Mouse (Mus musculus): Measurements from ENCODE around the gene Taar9. TPM values are rescaled to one million over a fixed set of nuclear protein-coding genes. Genes with fewer than 3 reads are reported as not detected.
A peak's percentile ranks its signal among the peaks of the same experiment; 100 is the strongest.
"Not testable (repeated sequence)": the region's sequence is repeated elsewhere in the genome, so short reads cannot be mapped to it uniquely, and the experiment has no call there.

The Taar9 gene
- polyA plus RNA-seq (2014; fragmentation: Nextera tagmentation; extraction: Ambion mirVana): not detected in 2 replicates

GRCm38 (mm10) chr10:24109434-24109833 lies at the start of gene Taar9:
Gene Taar9, minus strand, starts transcription at chr10:24109534.
- H3K4me3 ChIP-seq (replicated peaks; ENCODE audit: low read depth, low read length); DNase-seq; H3K4me2 ChIP-seq (ENCODE audit: low read length); H3K36me3 ChIP-seq (ENCODE audit: control insufficient read depth, insufficient read depth, low read length); H3K27ac ChIP-seq (replicated peaks; ENCODE audit: low read depth, low read length); H3K4me1 ChIP-seq (ENCODE audit: control insufficient read depth, insufficient read depth, low read length); ATAC-seq (ENCODE audit: low FRiP score, low TSS enrichment); H3K9ac ChIP-seq (replicated peaks; ENCODE audit: low read length); H3K9me3 ChIP-seq (ENCODE audit: control insufficient read depth, low read length); H3K27me3 ChIP-seq (ENCODE audit: control insufficient read depth, insufficient read depth, low read length): not testable (repeated sequence)
- 84% methylated on average over 8 of the region's 8 CpGs for WGBS

GRCm38 (mm10) chr10:24158470-24159254 lies 49.3 kb upstream of the Taar9 start:
- H3K9me3 ChIP-seq (ENCODE audit: control insufficient read depth, low read length): no peaks in the 10 kb centered on the region
- H3K4me2 ChIP-seq (ENCODE audit: low read length): no peak overlapping the region
- no peak overlapping the region for H3K27ac ChIP-seq (replicated peaks; ENCODE audit: low read depth, low read length)
- no peaks in the 10 kb centered on the region for H3K27me3 ChIP-seq (ENCODE audit: control insufficient read depth, insufficient read depth, low read length)
- WGBS: 97% methylated on average over 12 of the region's 12 CpGs
- DNase-seq (no peak), ATAC-seq (ENCODE audit: low FRiP score, low TSS enrichment) (0 out of 2 replicates have a peak, but pooled peaks have one; percentile 35)
- no peak overlapping the region for H3K4me3 ChIP-seq (replicated peaks; ENCODE audit: low read depth, low read length)
- no peak overlapping the region for H3K9ac ChIP-seq (replicated peaks; ENCODE audit: low read length)
- peaks cover 35% of the 10 kb centered on the region for H3K36me3 ChIP-seq (ENCODE audit: control insufficient read depth, insufficient read depth, low read length)
- H3K4me1 ChIP-seq (ENCODE audit: control insufficient read depth, insufficient read depth, low read length): 0 out of 2 replicates have a peak, but pooled peaks cover 7% of the 10 kb centered on the region

GRCm38 (mm10) chr10:24150086-24150485 lies 40.8 kb upstream of the Taar9 start:
- peaks cover 8% of the 10 kb centered on the region for H3K36me3 ChIP-seq (ENCODE audit: control insufficient read depth, insufficient read depth, low read length)
- peak; percentile 30 for DNase-seq
- ATAC-seq (ENCODE audit: low FRiP score, low TSS enrichment): no peak
- no peaks in the 10 kb centered on the region for H3K9me3 ChIP-seq (ENCODE audit: control insufficient read depth, low read length)
- H3K4me1 ChIP-seq (ENCODE audit: control insufficient read depth, insufficient read depth, low read length): peaks cover 13% of the 10 kb centered on the region; the same call in 1 of the 2 replicates
- H3K9ac ChIP-seq (replicated peaks; ENCODE audit: low read length): no peak overlapping the region; the same call in 1 of the 2 replicates
- peak overlapping the region; percentile 71 for H3K4me3 ChIP-seq (replicated peaks; ENCODE audit: low read depth, low read length)
- H3K27me3 ChIP-seq (ENCODE audit: control insufficient read depth, insufficient read depth, low read length): no peaks in the 10 kb centered on the region
- whole genome bisulfite sequencing: 56% methylated on average over 7 of the region's 7 CpGs
- no peak overlapping the region for H3K27ac ChIP-seq (replicated peaks; ENCODE audit: low read depth, low read length)
- H3K4me2 ChIP-seq (ENCODE audit: low read length): peak overlapping the region; percentile 57

- H3K9me3 ChIP-seq (ENCODE audit: control insufficient read depth, low read length): no peaks in the 10 kb centered on the region
- ATAC-seq (ENCODE audit: low FRiP score, low TSS enrichment) (peak; percentile 98), DNase-seq (peak; percentile 98)
- H3K27ac ChIP-seq (replicated peaks; ENCODE audit: low read depth, low read length): peak within 1 kb of the TSS; percentile 80
- no peaks in the 10 kb centered on the region for H3K27me3 ChIP-seq (ENCODE audit: control insufficient read depth, insufficient read depth, low read length)
- H3K4me1 ChIP-seq (ENCODE audit: control insufficient read depth, insufficient read depth, low read length): peaks cover 13% of the 10 kb centered on the region; the same call in 1 of the 2 replicates
- H3K9ac ChIP-seq (replicated peaks; ENCODE audit: low read length): peak within 1 kb of the TSS; percentile 90
- H3K4me3 ChIP-seq (replicated peaks; ENCODE audit: low read depth, low read length): peak within 1 kb of the TSS; percentile 71
- H3K4me2 ChIP-seq (ENCODE audit: low read length): peak within 1 kb of the TSS; percentile 57
- under 1% methylated on average over 44 of the region's 45 CpGs for WGBS
- H3K36me3 ChIP-seq (ENCODE audit: control insufficient read depth, insufficient read depth, low read length): peaks cover 7% of the 10 kb centered on the region
These were observed 39.9 kb upstream of the Taar9 start, which contains the start of gene Stx7 for GRCm38 (mm10) chr10:24149135-24149781. Gene Stx7, plus strand, starts transcription at chr10:24149302.

- WGBS: 90% methylated on average over 3 of the region's 3 CpGs
- Histone ChIP-seq H3K27me3 (ENCODE audit: control insufficient read depth, insufficient read depth, low read length) (no peaks in the 10 kb centered on the region), H3K4me2 (ENCODE audit: low read length) (no peak overlapping the region), H3K4me1 (ENCODE audit: control insufficient read depth, insufficient read depth, low read length) (no peaks in the 10 kb centered on the region), H3K9ac (replicated peaks; ENCODE audit: low read length) (no peak overlapping the region), H3K36me3 (ENCODE audit: control insufficient read depth, insufficient read depth, low read length) (no peaks in the 10 kb centered on the region), H3K4me3 (replicated peaks; ENCODE audit: low read depth, low read length) (no peak overlapping the region), H3K27ac (replicated peaks; ENCODE audit: low read depth, low read length) (no peak overlapping the region), H3K9me3 (ENCODE audit: control insufficient read depth, low read length) (no peaks in the 10 kb centered on the region)
- DNase-seq (no peak), ATAC-seq (ENCODE audit: low FRiP score, low TSS enrichment) (no peak)
These were observed 33.4 kb upstream of the Taar9 start for GRCm38 (mm10) chr10:24142735-24143134.

- no peak for DNase-seq
- Histone ChIP-seq H3K4me2 (ENCODE audit: low read length) (no peak overlapping the region), H3K9ac (replicated peaks; ENCODE audit: low read length) (no peak overlapping the region), H3K9me3 (ENCODE audit: control insufficient read depth, low read length) (no peaks in the 10 kb centered on the region), H3K27ac (replicated peaks; ENCODE audit: low read depth, low read length) (no peak overlapping the region), H3K27me3 (ENCODE audit: control insufficient read depth, insufficient read depth, low read length) (no peaks in the 10 kb centered on the region), H3K36me3 (ENCODE audit: control insufficient read depth, insufficient read depth, low read length) (no peaks in the 10 kb centered on the region), H3K4me1 (ENCODE audit: control insufficient read depth, insufficient read depth, low read length) (no peaks in the 10 kb centered on the region), H3K4me3 (replicated peaks; ENCODE audit: low read depth, low read length) (no peak overlapping the region)
- WGBS: 81% methylated on average over 2 of the region's 2 CpGs
- no peak for ATAC-seq (ENCODE audit: low FRiP score, low TSS enrichment)
These were observed 29.4 kb upstream of the Taar9 start for GRCm38 (mm10) chr10:24138623-24139261.

GRCm38 (mm10) chr10:24134071-24134645 lies 24.8 kb upstream of the Taar9 start:
- ATAC-seq (ENCODE audit: low FRiP score, low TSS enrichment) (no peak), DNase-seq (no peak)
- H3K4me2 ChIP-seq (ENCODE audit: low read length): no peak overlapping the region
- H3K4me3 ChIP-seq (replicated peaks; ENCODE audit: low read depth, low read length): no peak overlapping the region
- H3K36me3 ChIP-seq (ENCODE audit: control insufficient read depth, insufficient read depth, low read length): no peaks in the 10 kb centered on the region
- 71% methylated on average over 7 of the region's 7 CpGs for WGBS
- no peaks in the 10 kb centered on the region for H3K27me3 ChIP-seq (ENCODE audit: control insufficient read depth, insufficient read depth, low read length)
- no peaks in the 10 kb centered on the region for H3K9me3 ChIP-seq (ENCODE audit: control insufficient read depth, low read length)
- H3K4me1 ChIP-seq (ENCODE audit: control insufficient read depth, insufficient read depth, low read length): no peaks in the 10 kb centered on the region
- no peak overlapping the region for H3K27ac ChIP-seq (replicated peaks; ENCODE audit: low read depth, low read length)
- no peak overlapping the region for H3K9ac ChIP-seq (replicated peaks; ENCODE audit: low read length)

GRCm38 (mm10) chr10:24133132-24133531 lies 23.8 kb upstream of the Taar9 start:
- ATAC-seq (ENCODE audit: low FRiP score, low TSS enrichment) (no peak), DNase-seq (no peak)
- no peaks in the 10 kb centered on the region for H3K27me3 ChIP-seq (ENCODE audit: control insufficient read depth, insufficient read depth, low read length)
- H3K9ac ChIP-seq (replicated peaks; ENCODE audit: low read length): no peak overlapping the region
- H3K4me1 ChIP-seq (ENCODE audit: control insufficient read depth, insufficient read depth, low read length): no peaks in the 10 kb centered on the region
- no peak overlapping the region for H3K4me2 ChIP-seq (ENCODE audit: low read length)
- H3K9me3 ChIP-seq (ENCODE audit: control insufficient read depth, low read length): no peaks in the 10 kb centered on the region
- WGBS: 60% methylated on average over 2 of the region's 2 CpGs
- H3K4me3 ChIP-seq (replicated peaks; ENCODE audit: low read depth, low read length): no peak overlapping the region
- H3K27ac ChIP-seq (replicated peaks; ENCODE audit: low read depth, low read length): no peak overlapping the region
- H3K36me3 ChIP-seq (ENCODE audit: control insufficient read depth, insufficient read depth, low read length): no peaks in the 10 kb centered on the region
